Mouse (Mus musculus): ENCODE measurements at regions not wholly inside any gene's neighbourhood (a gene's known extent, or its start where the extent isn't known, plus 50 kb on each side); places are given as distances from the start of the nearest gene placed in this dataset.

- DNase-seq (ENCODE audit: low read depth, low spot score) = peak; percentile 2
- Histone ChIP-seq H3K36me3 (ENCODE audit: control insufficient read depth in 1 of 2, insufficient read depth in 2 of 2, low read length in 2 of 2) (no peaks in the 10 kb centered on the region), H3K27me3 (ENCODE audit: control insufficient read depth in 1 of 2, insufficient read depth in 2 of 2, low read length in 2 of 2) (no peaks in the 10 kb centered on the region), H3K79me2 (ENCODE audit: control insufficient read depth, insufficient read depth, low read length, poor library complexity) (no peaks in the 10 kb centered on the region), H3K27ac (ENCODE audit: control insufficient read depth, low read depth, low read length) (no peak overlapping the region), H3K4me3 (ENCODE audit: control insufficient read depth in 1 of 2, insufficient read depth in 1 of 2, low read depth in 2 of 2, low read length in 2 of 2) (no peak overlapping the region), H3K9me3 (replicated peaks; ENCODE audit: insufficient read depth, low read length) (no peaks in the 10 kb centered on the region), H3K9ac (ENCODE audit: control insufficient read depth, low read depth, low read length, poor library complexity, severe bottlenecking) (no peak overlapping the region), H3K4me1 (ENCODE audit: control insufficient read depth in 1 of 2, insufficient read depth in 2 of 2, low read length in 2 of 2) (no peaks in the 10 kb centered on the region)
- TF ChIP-seq BHLHE40 (IDR thresholded peaks at IDR 0.05; ENCODE audit: borderline replicate concordance, low read depth, low read length) (no peak), MYB (IDR thresholded peaks at IDR 0.05; ENCODE audit: low read depth, low read length) (no peak), POLR2AphosphoS2 (IDR thresholded peaks at IDR 0.05; ENCODE audit: low read length) (no peak), MEF2A (IDR thresholded peaks at IDR 0.05; ENCODE audit: extremely low read depth, insufficient replicate concordance, low read depth, low read length, poor library complexity, severe bottlenecking) (no peak), UBTF (IDR thresholded peaks at IDR 0.05; ENCODE audit: borderline replicate concordance, insufficient read depth, low read depth, low read length) (no peak), HCFC1 (IDR thresholded peaks at IDR 0.05; ENCODE audit: low read depth, low read length) (no peak), EP300 (IDR thresholded peaks at IDR 0.05; ENCODE audit: low read depth in 1 of 2, low read length in 2 of 2) (no peak), E2F4 (IDR thresholded peaks at IDR 0.05; ENCODE audit: borderline replicate concordance, low read depth, low read length) (no peak), ZC3H11A (IDR thresholded peaks at IDR 0.05; ENCODE audit: low read depth, low read length) (no peak), TBP (IDR thresholded peaks at IDR 0.05; ENCODE audit: low read depth, low read length) (no peak), NELFE (IDR thresholded peaks at IDR 0.05; ENCODE audit: low read depth, low read length) (no peak), MYC (IDR thresholded peaks at IDR 0.05; ENCODE audit: low read depth, low read length) (no peak), MAZ (IDR thresholded peaks at IDR 0.05; ENCODE audit: low read depth, low read length) (no peak), TAL1 (IDR thresholded peaks at IDR 0.05; ENCODE audit: low read length) (no peak), KAT2A (conservative IDR thresholded peaks at IDR 0.05; ENCODE audit: low read depth, low read length) (no peak), CHD1 (IDR thresholded peaks at IDR 0.05; ENCODE audit: low read depth, low read length) (no peak)
These were observed 457.3 kb upstream of the Tbx3 start for GRCm38 (mm10) chr5:119213196-119213595.

GRCm38 (mm10) chr5:119213692-119214357 lies 456.6 kb upstream of the Tbx3 start:
- Histone ChIP-seq H3K4me1 (ENCODE audit: control insufficient read depth in 1 of 2, insufficient read depth in 2 of 2, low read length in 2 of 2) (no peaks in the 10 kb centered on the region), H3K79me2 (ENCODE audit: control insufficient read depth, insufficient read depth, low read length, poor library complexity) (no peaks in the 10 kb centered on the region), H3K27me3 (ENCODE audit: control insufficient read depth in 1 of 2, insufficient read depth in 2 of 2, low read length in 2 of 2) (no peaks in the 10 kb centered on the region), H3K9me3 (replicated peaks; ENCODE audit: insufficient read depth, low read length) (no peaks in the 10 kb centered on the region), H3K4me3 (ENCODE audit: control insufficient read depth in 1 of 2, insufficient read depth in 1 of 2, low read depth in 2 of 2, low read length in 2 of 2) (no peak overlapping the region), H3K9ac (ENCODE audit: control insufficient read depth, low read depth, low read length, poor library complexity, severe bottlenecking) (no peak overlapping the region), H3K27ac (ENCODE audit: control insufficient read depth, low read depth, low read length) (no peak overlapping the region), H3K36me3 (ENCODE audit: control insufficient read depth in 1 of 2, insufficient read depth in 2 of 2, low read length in 2 of 2) (no peaks in the 10 kb centered on the region)
- no peak for DNase-seq (ENCODE audit: low read depth, low spot score)
- no peak for TF ChIP-seq HCFC1 (IDR thresholded peaks at IDR 0.05; ENCODE audit: low read depth, low read length)
- TF ChIP-seq USF1 (IDR thresholded peaks at IDR 0.05; ENCODE audit: low read depth, low read length) = no peak
- TF ChIP-seq ZC3H11A (IDR thresholded peaks at IDR 0.05; ENCODE audit: low read depth, low read length) = no peak
- TF ChIP-seq RAD21 (IDR thresholded peaks at IDR 0.05; ENCODE audit: low read depth, low read length) = no peak
- no peak for TF ChIP-seq TCF12 (IDR thresholded peaks at IDR 0.05; ENCODE audit: low read depth, low read length)
- TF ChIP-seq TBP (IDR thresholded peaks at IDR 0.05; ENCODE audit: low read depth, low read length) = no peak
- no peak for TF ChIP-seq GATA1 (IDR thresholded peaks at IDR 0.05; ENCODE audit: low read depth, low read length)
